Mouse (Mus musculus): ENCODE measurements around the gene B3gnt6. TPM values are rescaled to one million over a fixed set of nuclear protein-coding genes. Genes with fewer than 3 reads are reported as not detected.

The B3gnt6 gene
- polyA plus RNA-seq, 2 experiments: 0.08 TPM; not detected in 1

DNA sequence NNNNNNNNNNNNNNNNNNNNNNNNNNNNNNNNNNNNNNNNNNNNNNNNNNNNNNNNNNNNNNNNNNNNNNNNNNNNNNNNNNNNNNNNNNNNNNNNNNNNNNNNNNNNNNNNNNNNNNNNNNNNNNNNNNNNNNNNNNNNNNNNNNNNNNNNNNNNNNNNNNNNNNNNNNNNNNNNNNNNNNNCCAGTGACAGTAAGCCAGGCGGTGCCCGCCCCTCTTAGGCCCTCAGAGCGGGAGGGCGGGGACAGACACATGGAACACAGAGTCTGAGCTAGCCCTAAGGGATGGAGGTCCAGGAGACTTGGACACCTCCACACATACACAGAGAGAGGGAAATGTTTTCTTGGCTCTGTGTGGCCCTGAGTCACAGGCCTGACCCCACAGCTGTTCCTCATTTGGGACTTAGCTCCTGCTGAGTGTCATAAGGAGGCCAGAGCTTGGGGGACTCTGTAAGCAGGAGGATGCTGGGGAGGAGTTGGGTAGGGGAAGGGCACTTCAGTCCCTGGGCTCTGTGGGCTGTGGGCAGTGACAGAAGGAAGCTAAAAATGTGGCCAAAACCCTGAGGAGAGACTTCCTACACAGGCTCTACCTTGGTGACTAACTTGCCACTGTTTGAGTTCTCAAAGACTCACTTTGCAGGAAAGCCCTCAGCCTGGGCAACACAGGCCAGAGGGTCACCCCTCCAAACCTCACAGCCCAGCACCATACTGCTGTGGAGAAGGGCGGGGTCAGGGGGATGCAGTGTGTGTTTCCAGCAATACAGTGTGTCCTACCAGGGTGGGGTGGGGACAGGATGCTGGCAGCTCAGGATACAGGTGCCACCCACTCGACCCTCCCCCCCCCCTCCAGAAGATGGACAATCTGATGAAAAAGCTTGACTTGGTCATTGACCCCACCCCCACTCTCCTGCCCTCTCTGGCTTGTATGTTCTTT, 27.9 kb downstream of the B3gnt6 start:
- peak; percentile 39; the same call in 1 of the 2 replicates for ATAC-seq (ENCODE audit: low FRiP score, low read depth)
- no peak for TF ChIP-seq POLR2A (IDR thresholded peaks at IDR 0.05; ENCODE audit: borderline replicate concordance, extremely low read depth, insufficient read depth, insufficient read length)
- no peak for DNase-seq (ENCODE audit: low spot score)
- Histone ChIP-seq H3K36me3 (ENCODE audit: control insufficient read depth, insufficient read depth, low read length) (no peaks in the 10 kb centered on the region), H3K9me3 (ENCODE audit: control insufficient read depth, low read length) (no peaks in the 10 kb centered on the region), H3K4me2 (replicated peaks; ENCODE audit: low read depth, low read length, severe bottlenecking) (no peak overlapping the region), H3K27me3 (ENCODE audit: control insufficient read depth, insufficient read depth, low read length) (no peaks in the 10 kb centered on the region), H3K27ac (replicated peaks; ENCODE audit: low read depth, low read length) (no peak overlapping the region), H3K4me1 (ENCODE audit: control insufficient read depth, insufficient read depth, low read length) (peaks cover 7% of the 10 kb centered on the region; the same call in 1 of the 2 replicates), H3K9ac (ENCODE audit: low read depth, low read length, severe bottlenecking) (no peak overlapping the region), H3K4me3 (replicated peaks; ENCODE audit: low read length) (no peak overlapping the region)
- WGBS: 38% methylated on average over 6 of the region's 6 CpGs

DNA sequence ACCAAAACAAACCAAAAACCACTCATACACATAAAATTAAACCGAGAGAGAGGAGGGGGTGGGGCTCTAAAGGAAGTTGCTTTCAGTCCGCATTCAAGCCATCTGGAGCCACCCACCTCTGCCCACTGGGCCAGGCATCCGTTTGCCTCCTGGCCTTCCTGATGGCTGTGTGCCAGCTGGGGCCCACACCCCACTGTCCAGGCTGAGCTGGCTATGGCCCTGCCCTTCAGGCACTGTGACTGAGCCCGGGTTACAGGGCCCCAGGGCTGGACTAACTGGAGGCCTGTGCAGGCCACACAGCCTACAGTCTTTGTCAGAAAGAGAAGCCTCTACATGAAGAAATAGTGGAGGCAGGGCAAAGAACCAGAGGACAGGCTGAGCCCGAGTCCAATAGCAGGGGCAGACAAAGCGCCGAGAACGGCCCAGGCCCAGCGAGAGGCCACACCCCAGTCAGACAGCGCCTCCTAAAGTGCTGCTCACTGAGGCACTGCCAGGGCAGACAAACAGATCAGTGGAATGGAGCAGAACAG, 34.2 kb downstream of the B3gnt6 start:
- H3K4me1 ChIP-seq (ENCODE audit: control insufficient read depth, insufficient read depth, low read length): peaks cover 16% of the 10 kb centered on the region
- no peak for DNase-seq (ENCODE audit: low spot score)
- no peak overlapping the region for H3K9ac ChIP-seq (ENCODE audit: low read depth, low read length, severe bottlenecking)
- no peaks in the 10 kb centered on the region for H3K9me3 ChIP-seq (ENCODE audit: control insufficient read depth, low read length)
- TF ChIP-seq POLR2A (IDR thresholded peaks at IDR 0.05; ENCODE audit: borderline replicate concordance, extremely low read depth, insufficient read depth, insufficient read length): no peak
- no peak overlapping the region for H3K4me2 ChIP-seq (replicated peaks; ENCODE audit: low read depth, low read length, severe bottlenecking)
- no peaks in the 10 kb centered on the region for H3K27me3 ChIP-seq (ENCODE audit: control insufficient read depth, insufficient read depth, low read length)
- ATAC-seq (ENCODE audit: low FRiP score, low read depth): no peak
- 0 out of 2 replicates have a peak overlapping the region, but pooled peaks have one; percentile 19 for H3K27ac ChIP-seq (replicated peaks; ENCODE audit: low read depth, low read length)
- H3K4me3 ChIP-seq (replicated peaks; ENCODE audit: low read length): no peak overlapping the region
- H3K36me3 ChIP-seq (ENCODE audit: control insufficient read depth, insufficient read depth, low read length): no peaks in the 10 kb centered on the region
- WGBS: 52% methylated on average over 10 of the region's 10 CpGs

- ATAC-seq (ENCODE audit: low FRiP score, low read depth): no peak
- no peaks in the 10 kb centered on the region for H3K36me3 ChIP-seq (ENCODE audit: control insufficient read depth, insufficient read depth, low read length)
- no peak overlapping the region for H3K4me2 ChIP-seq (replicated peaks; ENCODE audit: low read depth, low read length, severe bottlenecking)
- H3K27me3 ChIP-seq (ENCODE audit: control insufficient read depth, insufficient read depth, low read length): no peaks in the 10 kb centered on the region
- 73% methylated on average over 9 of the region's 9 CpGs for WGBS
- no peak overlapping the region for H3K27ac ChIP-seq (replicated peaks; ENCODE audit: low read depth, low read length)
- DNase-seq (ENCODE audit: low spot score): no peak
- no peaks in the 10 kb centered on the region for H3K9me3 ChIP-seq (ENCODE audit: control insufficient read depth, low read length)
- peaks cover 17% of the 10 kb centered on the region for H3K4me1 ChIP-seq (ENCODE audit: control insufficient read depth, insufficient read depth, low read length)
- no peak overlapping the region for H3K9ac ChIP-seq (ENCODE audit: low read depth, low read length, severe bottlenecking)
- no peak overlapping the region for H3K4me3 ChIP-seq (replicated peaks; ENCODE audit: low read length)
- TF ChIP-seq POLR2A (IDR thresholded peaks at IDR 0.05; ENCODE audit: borderline replicate concordance, extremely low read depth, insufficient read depth, insufficient read length): no peak
Observed at GRCm38 (mm10) chr7:98164382-98164998, 34.8 kb downstream of the B3gnt6 start.

DNA sequence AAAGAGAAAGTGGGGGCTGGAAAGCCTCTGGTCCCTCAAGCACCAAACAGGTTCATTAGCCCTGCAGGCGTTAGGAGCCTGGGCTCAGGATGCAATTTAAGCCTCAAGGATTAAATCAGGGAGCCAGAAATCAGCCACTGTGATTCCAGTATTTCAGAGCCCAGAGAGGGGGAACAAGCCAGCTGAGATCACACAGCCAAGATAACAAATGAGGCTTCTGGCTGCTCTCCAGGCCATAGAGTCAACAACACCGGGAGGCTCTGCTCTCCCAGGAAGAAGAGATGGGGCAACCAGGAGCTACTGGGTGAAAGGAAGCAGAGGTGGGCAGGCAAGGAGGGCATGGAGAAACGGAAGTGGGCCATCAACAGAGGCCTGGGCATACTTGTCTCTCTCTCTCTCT, 35.6 kb downstream of the B3gnt6 start:
- 45% methylated on average over 3 of the region's 3 CpGs for WGBS
- no peak for DNase-seq (ENCODE audit: low spot score)
- no peaks in the 10 kb centered on the region for H3K9me3 ChIP-seq (ENCODE audit: control insufficient read depth, low read length)
- H3K27ac ChIP-seq (replicated peaks; ENCODE audit: low read depth, low read length): no peak overlapping the region
- H3K36me3 ChIP-seq (ENCODE audit: control insufficient read depth, insufficient read depth, low read length): no peaks in the 10 kb centered on the region
- H3K9ac ChIP-seq (ENCODE audit: low read depth, low read length, severe bottlenecking): no peak overlapping the region
- no peak for TF ChIP-seq POLR2A (IDR thresholded peaks at IDR 0.05; ENCODE audit: borderline replicate concordance, extremely low read depth, insufficient read depth, insufficient read length)
- no peak overlapping the region for H3K4me2 ChIP-seq (replicated peaks; ENCODE audit: low read depth, low read length, severe bottlenecking)
- H3K4me1 ChIP-seq (ENCODE audit: control insufficient read depth, insufficient read depth, low read length): peaks cover 21% of the 10 kb centered on the region
- H3K27me3 ChIP-seq (ENCODE audit: control insufficient read depth, insufficient read depth, low read length): no peaks in the 10 kb centered on the region
- no peak for ATAC-seq (ENCODE audit: low FRiP score, low read depth)
- H3K4me3 ChIP-seq (replicated peaks; ENCODE audit: low read length): no peak overlapping the region

DNA sequence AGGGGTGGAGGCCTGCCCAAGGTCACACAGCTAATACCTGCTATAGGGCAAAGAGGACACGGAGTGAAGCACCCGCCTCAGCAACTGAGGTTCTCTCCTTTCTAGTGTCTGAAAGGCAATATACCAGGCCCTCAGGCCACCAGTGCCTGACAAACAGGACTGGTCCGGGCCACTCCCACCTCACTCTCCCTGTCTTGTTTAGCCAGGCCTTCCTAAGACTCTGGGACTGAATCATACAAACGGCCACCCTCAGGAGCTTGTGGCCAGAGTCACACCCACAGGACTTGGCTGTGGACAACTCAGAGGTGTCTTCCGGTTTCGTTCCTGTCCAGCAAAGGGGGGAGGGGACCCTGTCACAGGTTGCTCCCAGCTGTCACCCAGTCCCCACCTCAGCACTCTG, 37.0 kb downstream of the B3gnt6 start:
- Histone ChIP-seq H3K9ac (ENCODE audit: low read depth, low read length, severe bottlenecking) (no peak overlapping the region), H3K27ac (replicated peaks; ENCODE audit: low read depth, low read length) (no peak overlapping the region), H3K36me3 (ENCODE audit: control insufficient read depth, insufficient read depth, low read length) (no peaks in the 10 kb centered on the region), H3K4me1 (ENCODE audit: control insufficient read depth, insufficient read depth, low read length) (peaks cover 21% of the 10 kb centered on the region), H3K9me3 (ENCODE audit: control insufficient read depth, low read length) (no peaks in the 10 kb centered on the region), H3K4me3 (replicated peaks; ENCODE audit: low read length) (no peak overlapping the region), H3K4me2 (replicated peaks; ENCODE audit: low read depth, low read length, severe bottlenecking) (no peak overlapping the region), H3K27me3 (ENCODE audit: control insufficient read depth, insufficient read depth, low read length) (no peaks in the 10 kb centered on the region)
- no peak for TF ChIP-seq POLR2A (IDR thresholded peaks at IDR 0.05; ENCODE audit: borderline replicate concordance, extremely low read depth, insufficient read depth, insufficient read length)
- DNase-seq (ENCODE audit: low spot score) (no peak), ATAC-seq (ENCODE audit: low FRiP score, low read depth) (no peak)
- 71% methylated on average over 6 of the region's 6 CpGs for WGBS
